Mouse (Mus musculus) heart, adult 2 months (tissue): ENCODE results near the gene Cyp2j12. TPM values are rescaled to one million over a fixed set of nuclear protein-coding genes. Genes with fewer than 3 reads are reported as not detected.
"Not testable (repeated sequence)": the region's sequence is repeated elsewhere in the genome, so short reads cannot be mapped to it uniquely, and the experiment has no call there.

ENCODE experiments used
- DNase-seq, 2 experiments: peaks; one replicate each; pipeline ENCODE4 v3.0.0; 2021
- H3K27ac ChIP-seq: fragments of 200-600 bp; 2 replicates; pipeline ENCODE4 v1.8.1; 2022
- H3K27me3 ChIP-seq: fragments of 200-500 bp; 2 replicates; pipeline ENCODE4 v1.6.1; 2012; ENCODE audit warnings: mild to moderate bottlenecking, low read length, inconsistent platforms, mixed read lengths; ENCODE audit not compliant: control insufficient read depth, insufficient read depth
- H3K36me3 ChIP-seq: fragments of 200-500 bp; 2 replicates; pipeline ENCODE4 v1.6.1; 2012; ENCODE audit warnings: low read length, inconsistent platforms; ENCODE audit not compliant: control insufficient read depth, insufficient read depth
- H3K4me1 ChIP-seq: fragments of 200-500 bp; 2 replicates; pipeline ENCODE4 v1.6.1; 2011; ENCODE audit warnings: low read length; ENCODE audit not compliant: control insufficient read depth, insufficient read depth
- H3K4me3 ChIP-seq: fragments of 200-600 bp; 2 replicates; pipeline ENCODE4 v1.8.1; 2022
- H3K79me2 ChIP-seq: fragments of 200-500 bp; replicated peaks from 2 replicates; pipeline ENCODE4 v1.6.1; 2012; ENCODE audit warnings: mild to moderate bottlenecking, inconsistent platforms, low read length, moderate library complexity, mixed read lengths; ENCODE audit not compliant: control insufficient read depth, insufficient read depth
- H3K9ac ChIP-seq: fragments of 200-500 bp; 2 replicates; pipeline ENCODE4 v1.6.1; 2012; ENCODE audit warnings: low read depth, mild to moderate bottlenecking, control low read depth, inconsistent platforms, low read length, mixed read lengths
- CTCF ChIP-seq: fragments of 200-600 bp; IDR thresholded peaks from 2 replicates; pipeline ENCODE4 v1.8.1; 2022; ENCODE audit warnings: antibody characterized with exemption, mild to moderate bottlenecking, moderate library complexity
- EP300 ChIP-seq: fragments of 200-500 bp; IDR thresholded peaks from 2 replicates; pipeline ENCODE4 v1.6.1; 2011; ENCODE audit warnings: low read depth, low read length, control low read depth; ENCODE audit not compliant: insufficient read depth
- POLR2A ChIP-seq: fragments of 200-500 bp; IDR thresholded peaks from 2 replicates; pipeline ENCODE4 v1.6.1; 2011; ENCODE audit warnings: mild to moderate bottlenecking, low read depth, low read length, control low read depth; ENCODE audit not compliant: insufficient read depth
- WGBS: fragments of 180-500 bp; shearing (Covaris S2); methylation state at CpG from one replicate; pipeline ENCODE4 v1.1.7; 2018; 5-methylcytosine and 5-hydroxymethylcytosine counted together
- intact Hi-C: fragments of 180-260 bp; cut with DNase I; formaldehyde crosslinking; loops from one replicate; pipeline ENCODE4 v1.15.1; 2025
- long read RNA-seq: library from polyadenylated mRNA; stranded (forward); transcript quantifications from one replicate; pipeline ENCODE4 v2.0.0, GENCODE M21; 2021
- polyA plus RNA-seq: library from polyadenylated mRNA; depleted of rRNA; stranded (reverse); fragments of >200 nt; gene quantifications from 2 replicates; pipeline ENCODE4 v1.2.3, GENCODE M21; 2012; rRNA removed
- total RNA-seq, 2 experiments: library from RNA; stranded (reverse); gene quantifications; 2 replicates each; pipeline ENCODE4 v1.2.3; 2021

Gene Cyp2j12
- not detected for total RNA-seq
- not detected in 2 replicates for polyA plus RNA-seq
- long read RNA-seq = 0 reads

GRCm38 (mm10) chr4:96140732-96141467, at the start of gene Cyp2j12:
TSS of gene Cyp2j12 (minus strand) at chr4:96141152.
- H3K27me3 ChIP-seq = no peaks in the 10 kb centered on the region
- no peak within 1 kb of the TSS for H3K27ac ChIP-seq
- no peak within 1 kb of the TSS for H3K9ac ChIP-seq
- H3K79me2 ChIP-seq = no peaks in the 10 kb centered on the region
- no peak for TF ChIP-seq CTCF
- TF ChIP-seq EP300 = no peak
- no peak for TF ChIP-seq POLR2A
- WGBS = 61% methylated on average over 7 of the region's 7 CpGs
- intact Hi-C loops = no loop called here
- H3K36me3 ChIP-seq = no peaks in the 10 kb centered on the region
- H3K4me1 ChIP-seq = no peaks in the 10 kb centered on the region
- no peak for DNase-seq
- no peak within 1 kb of the TSS for H3K4me3 ChIP-seq

GRCm38 (mm10) chr4:96189321-96189720, 48.4 kb upstream of the Cyp2j12 start:
- H3K36me3 ChIP-seq, H3K9ac ChIP-seq, H3K4me3 ChIP-seq, H3K27me3 ChIP-seq, DNase-seq, H3K27ac ChIP-seq, H3K4me1 ChIP-seq, H3K79me2 ChIP-seq, intact Hi-C loops: not testable (repeated sequence)
- 78% methylated on average over 5 of the region's 5 CpGs for WGBS

GRCm38 (mm10) chr4:96188671-96189070, 47.7 kb upstream of the Cyp2j12 start:
- 65% methylated on average over 2 of the region's 2 CpGs for WGBS
- H3K4me1 ChIP-seq, H3K27me3 ChIP-seq, DNase-seq, H3K79me2 ChIP-seq, H3K27ac ChIP-seq, H3K36me3 ChIP-seq, intact Hi-C loops, H3K9ac ChIP-seq, H3K4me3 ChIP-seq: not testable (repeated sequence)

GRCm38 (mm10) chr4:96188146-96188545, 47.2 kb upstream of the Cyp2j12 start:
- H3K9ac ChIP-seq, H3K27ac ChIP-seq, H3K36me3 ChIP-seq, DNase-seq, H3K4me3 ChIP-seq, intact Hi-C loops, H3K27me3 ChIP-seq, H3K4me1 ChIP-seq, H3K79me2 ChIP-seq: not testable (repeated sequence)
- WGBS = 74% methylated on average over 2 of the region's 2 CpGs

- intact Hi-C loops, H3K27me3 ChIP-seq, H3K79me2 ChIP-seq, H3K4me3 ChIP-seq, H3K4me1 ChIP-seq, DNase-seq, H3K9ac ChIP-seq, H3K36me3 ChIP-seq, H3K27ac ChIP-seq: not testable (repeated sequence)
- 78% methylated on average over 2 of the region's 2 CpGs for WGBS
Measured at GRCm38 (mm10) chr4:96184716-96185115, 43.8 kb upstream of the Cyp2j12 start.

- intact Hi-C loops = no loop called here
- WGBS = 79% methylated on average over 1 of the region's 1 CpGs
- Histone ChIP-seq H3K36me3 (no peaks in the 10 kb centered on the region), H3K4me1 (no peaks in the 10 kb centered on the region), H3K4me3 (no peak overlapping the region), H3K79me2 (no peaks in the 10 kb centered on the region), H3K27me3 (no peaks in the 10 kb centered on the region), H3K27ac (no peak overlapping the region), H3K9ac (no peak overlapping the region)
- no peak for TF ChIP-seq CTCF
- no peak for TF ChIP-seq POLR2A
- TF ChIP-seq EP300 = no peak
- no peak for DNase-seq
Measured at GRCm38 (mm10) chr4:96162839-96163238, 21.9 kb upstream of the Cyp2j12 start.

- TF ChIP-seq EP300 = no peak
- intact Hi-C loops = no loop called here
- H3K4me1 ChIP-seq = no peaks in the 10 kb centered on the region
- WGBS = 58% methylated on average over 1 of the region's 1 CpGs
- no peaks in the 10 kb centered on the region for H3K79me2 ChIP-seq
- H3K9ac ChIP-seq = no peak overlapping the region
- H3K27ac ChIP-seq = no peak overlapping the region
- no peak for DNase-seq
- H3K27me3 ChIP-seq = no peaks in the 10 kb centered on the region
- no peak overlapping the region for H3K4me3 ChIP-seq
- H3K36me3 ChIP-seq = no peaks in the 10 kb centered on the region
Measured at GRCm38 (mm10) chr4:96161575-96161974, 20.6 kb upstream of the Cyp2j12 start.
